Mouse (Mus musculus) myocyte (in vitro differentiated cells): Measurements from ENCODE around the gene Cxcl13.
"Not testable (repeated sequence)": the region's sequence is repeated elsewhere in the genome, so short reads cannot be mapped to it uniquely, and the experiment has no call there.

ENCODE experiments used
- CEBPB ChIP-seq: IDR thresholded peaks from 2 replicates; pipeline ENCODE4 v1.6.1; 2011; ENCODE audit warnings: mild to moderate bottlenecking, moderate library complexity; ENCODE audit not compliant: poor library complexity, insufficient read depth, severe bottlenecking
- E2F4 ChIP-seq: IDR thresholded peaks from one replicate; pipeline ENCODE4 v1.6.1; 2011; ENCODE audit warnings: mild to moderate bottlenecking, control low read depth, moderate library complexity; ENCODE audit not compliant: insufficient read depth
- MAX ChIP-seq: IDR thresholded peaks from one replicate; pipeline ENCODE4 v1.6.1; 2011; ENCODE audit warnings: low read depth, mild to moderate bottlenecking, control low read depth
- MYOD1 ChIP-seq, 3 experiments: IDR thresholded peaks; one replicate each; pipeline ENCODE4 v1.6.1; 2011; ENCODE audit warnings: control low read depth in 2 of 3, low read depth in 2 of 3, mild to moderate bottlenecking in 2 of 3, moderate library complexity in 1 of 3; ENCODE audit not compliant: insufficient read length in 2 of 3, control insufficient read depth in 1 of 3
- MYOG ChIP-seq, 3 experiments: IDR thresholded peaks; one replicate each; pipeline ENCODE4 v1.6.1; 2011; ENCODE audit warnings: control low read depth in 2 of 3, low read depth in 2 of 3, mild to moderate bottlenecking in 2 of 3; ENCODE audit not compliant: insufficient read length in 2 of 3, control insufficient read depth in 1 of 3, insufficient read depth in 1 of 3
- POLR2A ChIP-seq: IDR thresholded peaks from one replicate; pipeline ENCODE4 v1.6.1; 2011; ENCODE audit warnings: low read depth, mild to moderate bottlenecking, control low read depth, moderate library complexity; ENCODE audit not compliant: insufficient read length
- POLR2AphosphoS2 ChIP-seq: IDR thresholded peaks from one replicate; pipeline ENCODE4 v1.6.1; 2011; ENCODE audit warnings: low read depth, control low read depth; ENCODE audit not compliant: insufficient read length
- REST ChIP-seq: IDR thresholded peaks from one replicate; pipeline ENCODE4 v1.6.1; 2011; ENCODE audit warnings: mild to moderate bottlenecking, control low read depth, moderate library complexity; ENCODE audit not compliant: insufficient read depth, insufficient read length
- SRF ChIP-seq: IDR thresholded peaks from one replicate; pipeline ENCODE4 v1.6.1; 2011; ENCODE audit warnings: low read depth; ENCODE audit not compliant: control insufficient read depth, insufficient read length
- TCF12 ChIP-seq: IDR thresholded peaks from one replicate; pipeline ENCODE4 v1.6.1; 2011; ENCODE audit warnings: mild to moderate bottlenecking, control low read depth; ENCODE audit not compliant: poor library complexity, insufficient read depth, severe bottlenecking
- TCF3 ChIP-seq: IDR thresholded peaks from one replicate; pipeline ENCODE4 v1.6.1; 2011; ENCODE audit warnings: low read depth, control low read depth; ENCODE audit not compliant: insufficient read length
- USF1 ChIP-seq: IDR thresholded peaks from one replicate; pipeline ENCODE4 v1.6.1; 2011; ENCODE audit warnings: low read depth, mild to moderate bottlenecking, control low read depth, moderate library complexity

DNA sequence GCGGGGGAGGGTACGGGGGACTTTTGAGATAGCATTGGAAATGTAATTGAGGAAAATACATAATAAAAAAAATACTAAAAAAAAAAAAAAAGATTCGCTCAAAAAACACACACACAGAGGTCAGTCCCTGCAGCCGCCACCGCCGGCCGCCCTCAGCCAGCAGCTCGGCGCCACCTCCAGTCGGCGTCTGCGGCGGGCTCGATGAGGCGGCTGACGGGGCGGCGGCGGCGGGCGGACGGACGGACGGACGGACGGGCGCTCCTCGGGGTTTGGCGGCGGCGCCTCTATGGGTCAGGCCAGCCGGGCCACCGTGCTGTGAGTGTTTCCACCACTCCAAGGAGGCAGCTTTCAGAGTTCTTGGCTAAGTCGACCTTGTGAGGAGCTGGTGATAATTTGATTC, 17.1 kb downstream of the Cxcl13 start:
- not testable (repeated sequence) for TF ChIP-seq USF1; POLR2AphosphoS2; TCF12; MAX; E2F4; POLR2A; MYOG (IDR thresholded peaks at IDR 0.05; ENCODE audit: control insufficient read depth in 1 of 3, insufficient read depth in 1 of 3, insufficient read length in 2 of 3, low read depth in 2 of 3); CEBPB; REST; SRF; TCF3; MYOD1 (IDR thresholded peaks at IDR 0.05; ENCODE audit: control insufficient read depth in 1 of 3, insufficient read length in 2 of 3, low read depth in 2 of 3)
